ENCODE assay signal across 9 mouse cellular contexts in the genomic region with DNA sequence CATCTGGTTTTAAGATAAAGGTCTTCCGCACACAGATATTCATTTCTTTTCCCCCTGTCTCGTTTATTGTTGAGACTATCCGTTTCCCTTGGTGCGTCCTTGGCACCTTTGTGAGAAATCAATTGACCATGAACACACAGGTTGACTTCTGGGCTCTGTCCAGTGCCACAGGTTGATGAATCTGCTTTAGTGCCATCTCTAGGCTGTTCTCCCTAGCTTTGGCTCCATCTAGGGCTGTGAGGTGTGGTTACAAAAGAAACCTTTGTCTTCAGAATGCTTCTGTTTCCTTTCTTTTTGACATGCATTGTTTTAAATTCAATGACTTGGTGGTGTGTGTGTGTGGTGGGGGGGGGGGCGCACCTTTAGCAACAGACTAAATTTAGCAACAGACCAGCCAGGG.
DNase-seq lines count a peak whose midpoint lies in the region; ATAC-seq and TF ChIP-seq lines count a peak whose summit lies in the region.
"Had no signal": no experiment of that assay in that cellular context is flagged by ENCODE, and none has a peak within 500 bp of the region (broad histone marks: within the 10 kb centered on the region; RNA-seq: fewer than 3 reads in every experiment).

No protein-coding gene starts in this region.

- no peaks in the 10 kb centered on the region for H3K27me3 ChIP-seq in embryonic facial prominence, embryonic 13.5 days
- H3K27me3 ChIP-seq in embryonic facial prominence, embryonic 10.5 days (replicated peaks; ENCODE audit: low read depth, poor library complexity, severe bottlenecking) = no peaks in the 10 kb centered on the region
- H3K27me3 ChIP-seq in liver, adult 2 months (ENCODE audit: control insufficient read depth, insufficient read depth, low read length) = no peaks in the 10 kb centered on the region
- no peaks in the 10 kb centered on the region for H3K27me3 ChIP-seq in midbrain, embryonic 16.5 days (ENCODE audit: control insufficient read depth, insufficient read depth, low read depth, low read length)
- H3K27me3 ChIP-seq: limb, embryonic 12.5 days had no signal

- WGBS in embryonic facial prominence, embryonic 13.5 days = 65% methylated on average over 5 of the region's 5 CpGs
- WGBS in embryonic facial prominence, embryonic 10.5 days = 67% methylated on average over 5 of the region's 5 CpGs
- 35% methylated on average over 5 of the region's 5 CpGs for WGBS in liver, adult 2 months
- WGBS in midbrain, embryonic 16.5 days = 41% methylated on average over 5 of the region's 5 CpGs

- H3K4me1 ChIP-seq in embryonic facial prominence, embryonic 13.5 days = no peaks in the 10 kb centered on the region
- peaks cover 10% of the 10 kb centered on the region for H3K4me1 ChIP-seq in embryonic facial prominence, embryonic 10.5 days
- peaks cover 2% of the 10 kb centered on the region for H3K4me1 ChIP-seq in liver, adult 2 months (ENCODE audit: control insufficient read depth, insufficient read depth, low read length)
- peaks cover 7% of the 10 kb centered on the region for H3K4me1 ChIP-seq in midbrain, embryonic 16.5 days (ENCODE audit: control insufficient read depth, insufficient read depth, low read length)

- no peak for DNase-seq in embryonic facial prominence, embryonic 10.5 days (ENCODE audit: low spot score)
- peak; percentile 76 for DNase-seq in liver, adult 2 months (ENCODE audit: extremely low read depth, low read depth, low spot score)
- no peak for DNase-seq in liver
- no peak for DNase-seq in right cerebral cortex, postnatal 36 days (ENCODE audit: low spot score in 2 of 2)
- no peak for DNase-seq in gastrocnemius, postnatal 4 days (ENCODE audit: low spot score in 2 of 2)

- no peak for ATAC-seq in embryonic facial prominence, embryonic 13.5 days (ENCODE audit: insufficient number of reproducible peaks, insufficient read depth, low FRiP score, low TSS enrichment, low read depth)
- peak; percentile 26 for ATAC-seq in inflammation-experienced regulatory T-cells, adult 6 months
- ATAC-seq in midbrain, embryonic 16.5 days = no peak

- H3K4me3 ChIP-seq in embryonic facial prominence, embryonic 13.5 days = no peak overlapping the region
- H3K4me3 ChIP-seq in embryonic facial prominence, embryonic 10.5 days = no peak overlapping the region
- no peak overlapping the region for H3K4me3 ChIP-seq in liver, adult 2 months (ENCODE audit: insufficient read depth, low read depth, low read length)
- H3K4me3 ChIP-seq in midbrain, embryonic 16.5 days (ENCODE audit: low read depth, low read length) = no peak overlapping the region

- peak overlapping the region; percentile 50 for H3K4me2 ChIP-seq in embryonic facial prominence, embryonic 13.5 days
- peak overlapping the region; percentile 44 for H3K4me2 ChIP-seq in midbrain, embryonic 16.5 days (ENCODE audit: low read length)

- TF ChIP-seq CTCF in liver, adult 2 months (IDR thresholded peaks at IDR 0.05; ENCODE audit: low read depth, low read length) = no peak

- H3K27ac ChIP-seq in embryonic facial prominence, embryonic 13.5 days = no peak overlapping the region; the same call in 1 of the 2 replicates
- H3K27ac ChIP-seq in embryonic facial prominence, embryonic 10.5 days (replicated peaks) = no peak overlapping the region
- H3K27ac ChIP-seq in liver, adult 2 months (replicated peaks; ENCODE audit: insufficient read depth, low read depth, low read length) = no peak overlapping the region
- H3K27ac ChIP-seq in midbrain, embryonic 16.5 days (ENCODE audit: low read length) = no peak overlapping the region
- H3K27ac ChIP-seq: limb, embryonic 12.5 days had no signal

- H3K9ac ChIP-seq in embryonic facial prominence, embryonic 13.5 days = no peak overlapping the region
- H3K9ac ChIP-seq in liver, adult 2 months (ENCODE audit: low read depth, low read length) = no peak overlapping the region
- H3K9ac ChIP-seq in midbrain, embryonic 16.5 days (ENCODE audit: low read depth, low read length) = no peak overlapping the region

- no peaks in the 10 kb centered on the region for H3K36me3 ChIP-seq in embryonic facial prominence, embryonic 13.5 days
- H3K36me3 ChIP-seq in embryonic facial prominence, embryonic 10.5 days (replicated peaks) = no peaks in the 10 kb centered on the region
- no peaks in the 10 kb centered on the region for H3K36me3 ChIP-seq in liver, adult 2 months (ENCODE audit: control insufficient read depth, insufficient read depth, low read length)
- no peaks in the 10 kb centered on the region for H3K36me3 ChIP-seq in midbrain, embryonic 16.5 days (ENCODE audit: control insufficient read depth, insufficient read depth, low read length)
- H3K36me3 ChIP-seq: limb, embryonic 12.5 days had no signal

- H3K79me2 ChIP-seq in liver, adult 2 months (ENCODE audit: control insufficient read depth, insufficient read depth, low read length) = no peaks in the 10 kb centered on the region

- H3K9me3 ChIP-seq in embryonic facial prominence, embryonic 13.5 days = no peaks in the 10 kb centered on the region
- no peaks in the 10 kb centered on the region for H3K9me3 ChIP-seq in embryonic facial prominence, embryonic 10.5 days
- no peaks in the 10 kb centered on the region for H3K9me3 ChIP-seq in midbrain, embryonic 16.5 days (replicated peaks; ENCODE audit: control insufficient read depth, low read length, poor library complexity, severe bottlenecking)
- H3K9me3 ChIP-seq: limb, embryonic 12.5 days had no signal

- no peak for TF ChIP-seq POLR2A in liver, adult 2 months (IDR thresholded peaks at IDR 0.05; ENCODE audit: extremely low read depth, insufficient read depth, low read length)
